Mouse (Mus musculus): ENCODE results near the gene Prkce. TPM values are rescaled to one million over a fixed set of nuclear protein-coding genes. Genes with fewer than 3 reads are reported as not detected.

The Prkce gene
- polyA plus RNA-seq, 1 experiment from 2014 or later: 6.8 TPM

DNA sequence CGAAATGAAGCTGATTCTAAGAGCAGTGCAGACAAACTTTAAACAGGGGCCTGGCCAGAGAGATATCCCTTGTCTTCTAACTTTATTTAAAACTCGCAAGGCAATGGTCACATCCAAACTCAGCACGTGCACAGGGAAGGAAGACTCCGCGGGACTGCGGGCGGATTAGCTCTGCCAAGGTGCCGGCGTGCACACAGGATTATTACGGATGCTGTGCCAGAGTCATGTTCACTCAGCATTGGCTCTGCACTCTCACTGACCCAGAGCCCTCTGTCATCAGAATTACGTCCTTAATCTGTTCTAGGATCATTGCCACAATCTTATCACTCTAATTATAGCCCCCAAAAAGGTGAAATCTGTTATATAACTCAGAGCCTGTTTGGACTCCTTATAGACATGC is 353.7 kb downstream of the Prkce start:
- H3K4me3 ChIP-seq (replicated peaks): no peak overlapping the region
- H3K36me3 ChIP-seq: no peaks in the 10 kb centered on the region
- ATAC-seq (replicated peaks; ENCODE audit: low FRiP score): no peak
- WGBS: 95% methylated on average over 11 of the region's 11 CpGs
- no peak overlapping the region for H3K27ac ChIP-seq
- H3K27me3 ChIP-seq: no peaks in the 10 kb centered on the region
- H3K9ac ChIP-seq: no peak overlapping the region
- H3K4me2 ChIP-seq: no peak overlapping the region
- H3K4me1 ChIP-seq: no peaks in the 10 kb centered on the region
- no peaks in the 10 kb centered on the region for H3K9me3 ChIP-seq (replicated peaks)

GRCm38 (mm10) chr17:86522649-86523048 is 355.1 kb downstream of the Prkce start:
- no peak overlapping the region for H3K27ac ChIP-seq
- WGBS: 89% methylated on average over 5 of the region's 5 CpGs
- no peak overlapping the region for H3K9ac ChIP-seq
- H3K27me3 ChIP-seq: no peaks in the 10 kb centered on the region
- no peaks in the 10 kb centered on the region for H3K9me3 ChIP-seq (replicated peaks)
- no peaks in the 10 kb centered on the region for H3K4me1 ChIP-seq
- ATAC-seq (replicated peaks; ENCODE audit: low FRiP score): no peak
- no peak overlapping the region for H3K4me3 ChIP-seq (replicated peaks)
- no peak overlapping the region for H3K4me2 ChIP-seq
- H3K36me3 ChIP-seq: no peaks in the 10 kb centered on the region

- no peak overlapping the region for H3K27ac ChIP-seq
- H3K4me3 ChIP-seq (replicated peaks): no peak overlapping the region
- 80% methylated on average over 3 of the region's 3 CpGs for WGBS
- no peaks in the 10 kb centered on the region for H3K9me3 ChIP-seq (replicated peaks)
- H3K4me1 ChIP-seq: peaks cover 6% of the 10 kb centered on the region
- no peak for ATAC-seq (replicated peaks; ENCODE audit: low FRiP score)
- no peaks in the 10 kb centered on the region for H3K36me3 ChIP-seq
- H3K27me3 ChIP-seq: no peaks in the 10 kb centered on the region
- H3K4me2 ChIP-seq: no peak overlapping the region
- no peak overlapping the region for H3K9ac ChIP-seq
Observed at GRCm38 (mm10) chr17:86523374-86523773, 355.8 kb downstream of the Prkce start.

DNA sequence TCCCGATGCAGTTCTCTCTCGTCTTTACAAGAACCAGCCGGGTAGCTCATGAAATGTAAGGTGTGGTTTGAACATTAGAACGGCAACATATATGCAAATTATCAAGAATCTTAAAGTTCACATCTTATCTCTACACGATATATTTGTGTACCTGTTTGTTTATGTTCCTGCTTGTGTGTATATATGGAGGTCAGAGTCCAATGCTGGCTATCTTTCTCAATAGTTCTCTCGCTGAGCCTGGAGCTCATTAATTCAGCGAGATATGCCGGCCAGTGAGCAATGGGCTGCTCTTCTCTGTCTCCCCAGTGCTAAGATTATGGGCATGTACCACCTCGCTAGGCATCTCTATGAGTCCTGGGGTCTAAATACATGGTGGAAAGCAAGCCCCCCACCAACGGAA is 356.3 kb downstream of the Prkce start:
- H3K4me3 ChIP-seq (replicated peaks): no peak overlapping the region
- H3K4me1 ChIP-seq: peaks cover 10% of the 10 kb centered on the region
- no peaks in the 10 kb centered on the region for H3K27me3 ChIP-seq
- 94% methylated on average over 10 of the region's 10 CpGs for WGBS
- no peak overlapping the region for H3K9ac ChIP-seq
- H3K27ac ChIP-seq: no peak overlapping the region
- H3K4me2 ChIP-seq: no peak overlapping the region
- no peak for ATAC-seq (replicated peaks; ENCODE audit: low FRiP score)
- no peaks in the 10 kb centered on the region for H3K36me3 ChIP-seq
- H3K9me3 ChIP-seq (replicated peaks): no peaks in the 10 kb centered on the region

DNA sequence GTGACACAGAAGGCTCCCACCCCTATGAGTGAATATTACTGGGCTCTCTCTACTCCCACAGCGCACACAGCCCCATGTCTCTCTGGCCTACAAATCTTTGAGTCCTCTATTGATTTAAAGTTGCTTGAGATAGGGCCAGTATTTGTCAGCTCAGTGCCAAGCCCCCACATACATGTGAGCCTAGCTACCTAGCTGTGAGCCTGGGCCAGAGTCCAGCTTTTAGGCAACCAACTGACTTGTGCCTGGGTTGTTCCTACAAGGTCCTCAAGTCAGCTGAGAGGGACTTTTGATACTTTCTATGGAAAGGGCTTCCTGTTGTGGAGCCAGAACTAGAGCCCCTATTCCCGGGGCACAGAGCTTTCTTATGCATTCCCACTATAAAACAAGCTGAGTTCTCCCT is 357.5 kb downstream of the Prkce start:
- WGBS: 87% methylated on average over 2 of the region's 2 CpGs
- Histone ChIP-seq H3K9me3 (replicated peaks) (no peaks in the 10 kb centered on the region), H3K4me2 (no peak overlapping the region), H3K9ac (no peak overlapping the region), H3K27ac (no peak overlapping the region), H3K36me3 (no peaks in the 10 kb centered on the region), H3K4me1 (peaks cover 22% of the 10 kb centered on the region), H3K4me3 (replicated peaks) (no peak overlapping the region), H3K27me3 (no peaks in the 10 kb centered on the region)
- ATAC-seq (replicated peaks; ENCODE audit: low FRiP score): no peak

- Histone ChIP-seq H3K4me2 (no peak overlapping the region), H3K9me3 (replicated peaks) (no peaks in the 10 kb centered on the region), H3K4me1 (peaks cover 31% of the 10 kb centered on the region), H3K27ac (no peak overlapping the region), H3K36me3 (no peaks in the 10 kb centered on the region), H3K9ac (no peak overlapping the region), H3K27me3 (no peaks in the 10 kb centered on the region), H3K4me3 (replicated peaks) (no peak overlapping the region)
- 56% methylated on average over 7 of the region's 7 CpGs for WGBS
- ATAC-seq (replicated peaks; ENCODE audit: low FRiP score): no peak
Observed at GRCm38 (mm10) chr17:86526016-86526415, 358.4 kb downstream of the Prkce start.

- Histone ChIP-seq H3K9me3 (replicated peaks) (no peaks in the 10 kb centered on the region), H3K27ac (no peak overlapping the region), H3K4me2 (no peak overlapping the region), H3K4me1 (peaks cover 39% of the 10 kb centered on the region), H3K9ac (no peak overlapping the region), H3K27me3 (no peaks in the 10 kb centered on the region), H3K36me3 (no peaks in the 10 kb centered on the region), H3K4me3 (replicated peaks) (no peak overlapping the region)
- WGBS: 90% methylated on average over 5 of the region's 5 CpGs
- no peak for ATAC-seq (replicated peaks; ENCODE audit: low FRiP score)
Observed at GRCm38 (mm10) chr17:86527298-86527697, 359.7 kb downstream of the Prkce start.

DNA sequence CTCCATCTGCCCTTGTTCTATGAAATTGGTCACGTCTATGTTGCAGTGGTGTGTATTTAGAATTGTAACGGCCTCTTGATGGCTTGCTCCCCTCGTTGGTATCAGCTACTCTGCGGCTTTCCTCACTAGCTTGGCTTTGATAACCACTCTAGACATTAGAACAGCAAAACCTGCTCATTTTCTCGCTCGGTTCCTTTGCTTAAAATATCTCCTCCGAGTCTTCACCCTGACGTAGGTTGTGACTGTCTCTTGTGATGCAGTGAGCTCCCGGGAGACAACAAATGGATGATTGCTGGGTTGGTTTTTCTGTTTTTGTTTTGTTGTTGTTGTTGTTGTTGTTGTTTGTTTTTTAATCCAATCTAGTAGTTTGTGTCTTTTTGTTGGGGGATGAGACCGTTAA is 361.4 kb downstream of the Prkce start:
- Histone ChIP-seq H3K4me2 (no peak overlapping the region), H3K4me3 (replicated peaks) (no peak overlapping the region), H3K9me3 (replicated peaks) (no peaks in the 10 kb centered on the region), H3K27me3 (no peaks in the 10 kb centered on the region), H3K36me3 (no peaks in the 10 kb centered on the region), H3K9ac (no peak overlapping the region), H3K4me1 (peaks cover 49% of the 10 kb centered on the region), H3K27ac (peak overlapping the region; percentile 87)
- WGBS: 63% methylated on average over 10 of the region's 10 CpGs
- no peak for ATAC-seq (replicated peaks; ENCODE audit: low FRiP score)

GRCm38 (mm10) chr17:86529411-86529810 is 361.8 kb downstream of the Prkce start:
- Histone ChIP-seq H3K27me3 (no peaks in the 10 kb centered on the region), H3K9me3 (replicated peaks) (no peaks in the 10 kb centered on the region), H3K27ac (peak overlapping the region; percentile 87), H3K9ac (no peak overlapping the region), H3K4me2 (no peak overlapping the region), H3K36me3 (no peaks in the 10 kb centered on the region), H3K4me1 (peaks cover 49% of the 10 kb centered on the region), H3K4me3 (replicated peaks) (no peak overlapping the region)
- ATAC-seq (replicated peaks; ENCODE audit: low FRiP score): peak; percentile 52
- 30% methylated on average over 4 of the region's 4 CpGs for WGBS

DNA sequence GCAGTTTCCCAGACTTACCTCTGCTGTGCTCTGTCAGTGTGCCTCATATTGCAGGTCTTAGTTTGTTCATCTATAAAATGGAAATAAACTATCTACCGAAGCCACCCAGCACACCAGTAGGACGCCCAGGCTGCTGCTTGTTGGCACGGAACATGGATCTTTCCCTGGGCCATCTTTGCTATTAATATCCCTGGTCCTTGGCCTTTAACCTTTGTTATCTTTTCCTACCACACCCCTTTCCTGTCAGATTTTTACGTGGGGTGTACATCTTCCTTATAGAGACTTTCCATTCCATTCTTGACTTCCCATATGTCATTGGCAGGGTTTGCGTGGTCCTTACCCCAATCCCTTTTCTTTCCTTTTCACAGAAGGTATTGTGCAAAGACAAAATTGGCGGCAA is 363.6 kb downstream of the Prkce start:
- no peak overlapping the region for H3K9ac ChIP-seq
- no peak overlapping the region for H3K4me3 ChIP-seq (replicated peaks)
- peaks cover 58% of the 10 kb centered on the region for H3K4me1 ChIP-seq
- 84% methylated on average over 6 of the region's 6 CpGs for WGBS
- H3K9me3 ChIP-seq (replicated peaks): no peaks in the 10 kb centered on the region
- no peaks in the 10 kb centered on the region for H3K36me3 ChIP-seq
- H3K27me3 ChIP-seq: no peaks in the 10 kb centered on the region
- no peak for ATAC-seq (replicated peaks; ENCODE audit: low FRiP score)
- no peak overlapping the region for H3K27ac ChIP-seq
- no peak overlapping the region for H3K4me2 ChIP-seq

GRCm38 (mm10) chr17:86532783-86533548 is 365.4 kb downstream of the Prkce start:
- 73% methylated on average over 17 of the region's 17 CpGs for WGBS
- H3K27me3 ChIP-seq: no peaks in the 10 kb centered on the region
- H3K4me2 ChIP-seq: no peak overlapping the region
- H3K9me3 ChIP-seq (replicated peaks): no peaks in the 10 kb centered on the region
- no peak for ATAC-seq (replicated peaks; ENCODE audit: low FRiP score)
- peaks cover 70% of the 10 kb centered on the region for H3K4me1 ChIP-seq
- H3K9ac ChIP-seq: no peak overlapping the region
- H3K27ac ChIP-seq: no peak overlapping the region
- no peak overlapping the region for H3K4me3 ChIP-seq (replicated peaks)
- no peaks in the 10 kb centered on the region for H3K36me3 ChIP-seq

DNA sequence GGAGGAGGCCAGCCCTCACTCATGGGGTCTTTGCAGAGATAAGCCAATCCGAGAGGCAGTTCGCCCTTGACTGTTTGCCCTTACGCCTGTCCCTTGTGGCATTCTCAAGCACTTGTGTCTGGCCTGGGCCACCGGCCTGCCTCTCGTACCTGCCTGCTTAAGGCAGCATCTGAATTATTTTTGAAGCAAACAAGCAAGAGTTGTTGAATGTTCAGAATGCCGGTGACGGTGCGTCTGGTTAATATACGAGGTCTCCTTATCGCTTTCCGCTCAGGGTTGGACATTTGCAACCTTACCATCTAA is 365.9 kb downstream of the Prkce start:
- Histone ChIP-seq H3K36me3 (no peaks in the 10 kb centered on the region), H3K9me3 (replicated peaks) (no peaks in the 10 kb centered on the region), H3K27me3 (no peaks in the 10 kb centered on the region), H3K27ac (no peak overlapping the region), H3K4me1 (peaks cover 64% of the 10 kb centered on the region), H3K4me3 (replicated peaks) (no peak overlapping the region), H3K9ac (no peak overlapping the region), H3K4me2 (no peak overlapping the region)
- WGBS: 82% methylated on average over 11 of the region's 11 CpGs
- ATAC-seq (replicated peaks; ENCODE audit: low FRiP score): no peak

DNA sequence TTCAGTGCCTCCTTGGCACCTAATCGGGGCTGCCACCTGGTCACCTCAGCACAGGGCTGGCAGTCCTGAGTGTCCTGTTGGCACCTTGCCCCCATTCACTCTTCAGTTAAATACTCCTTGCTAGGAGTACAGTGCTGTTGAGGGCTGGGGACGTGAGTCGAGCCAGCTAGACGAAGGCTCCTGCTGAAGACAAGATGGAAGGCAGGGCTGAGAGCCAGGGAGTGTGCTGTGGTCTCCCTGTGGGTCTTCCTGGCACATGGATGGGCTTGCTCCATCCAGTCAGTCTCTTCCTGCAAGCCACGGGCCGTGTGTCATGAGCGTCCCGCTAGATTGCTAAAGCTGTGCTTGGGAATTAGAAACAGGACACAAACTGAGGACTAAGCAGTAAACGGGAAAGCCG is 367.5 kb downstream of the Prkce start:
- Histone ChIP-seq H3K36me3 (no peaks in the 10 kb centered on the region), H3K9me3 (replicated peaks) (no peaks in the 10 kb centered on the region), H3K27ac (peak overlapping the region; percentile 69), H3K4me1 (peaks cover 56% of the 10 kb centered on the region), H3K9ac (no peak overlapping the region), H3K27me3 (no peaks in the 10 kb centered on the region), H3K4me3 (replicated peaks) (no peak overlapping the region), H3K4me2 (no peak overlapping the region)
- ATAC-seq (replicated peaks; ENCODE audit: low FRiP score): no peak
- WGBS: 69% methylated on average over 10 of the region's 10 CpGs

Measured in kidney, embryonic 15.5 days (tissue).